In genomic region chrX:96162571-96162970, GRCm38 (mm10) we compare ENCODE assay signal across 9 mouse cellular contexts.
DNase-seq lines count a peak whose midpoint lies in the region; ATAC-seq lines count a peak whose summit lies in the region.
"Had no signal": no experiment of that assay in that cellular context is flagged by ENCODE, and none has a peak within 500 bp of the region (broad histone marks: within the 10 kb centered on the region; RNA-seq: fewer than 3 reads in every experiment).

No protein-coding gene starts in this region.

- no peak overlapping the region for H3K4me2 ChIP-seq in limb, embryonic 11.5 days (ENCODE audit: low read depth, severe bottlenecking)
- H3K4me2 ChIP-seq: lung, embryonic 15.5 days had no signal

- no peak overlapping the region for H3K4me3 ChIP-seq in limb, embryonic 11.5 days (ENCODE audit: low read depth, low read length)
- no peak overlapping the region for H3K4me3 ChIP-seq in limb, embryonic 10.5 days
- H3K4me3 ChIP-seq: lung, embryonic 15.5 days had no signal

- no peaks in the 10 kb centered on the region for H3K4me1 ChIP-seq in limb, embryonic 11.5 days (ENCODE audit: control insufficient read depth, insufficient read depth, low read length)
- no peaks in the 10 kb centered on the region for H3K4me1 ChIP-seq in limb, embryonic 10.5 days
- H3K4me1 ChIP-seq: lung, embryonic 15.5 days had no signal

- no peaks in the 10 kb centered on the region for H3K27me3 ChIP-seq in limb, embryonic 11.5 days (ENCODE audit: control insufficient read depth, insufficient read depth, low read length)
- H3K27me3 ChIP-seq in limb, embryonic 10.5 days (ENCODE audit: low read depth, poor library complexity, severe bottlenecking) = peaks cover 14% of the 10 kb centered on the region; the same call in 1 of the 2 replicates
- H3K27me3 ChIP-seq: lung, embryonic 15.5 days had no signal

- H3K27ac ChIP-seq in limb, embryonic 11.5 days (replicated peaks; ENCODE audit: low read depth, low read length) = no peak overlapping the region
- H3K27ac ChIP-seq in limb, embryonic 10.5 days = no peak overlapping the region
- H3K27ac ChIP-seq: lung, embryonic 15.5 days had no signal

- DNase-seq in adrenal gland, postnatal 14 days = peak; percentile 12
- no peak for DNase-seq in adrenal gland, postnatal 25 days
- DNase-seq in limb, embryonic 11.5 days (ENCODE audit: low spot score) = peak; percentile 21
- DNase-seq in limb, embryonic 10.5 days (ENCODE audit: low spot score) = no peak
- peak; percentile 39 for DNase-seq in embryo, embryonic 10.5 days (ENCODE audit: low spot score)
- DNase-seq in lung, postnatal 36 days = peak; percentile 67
- no peak for DNase-seq in yolk sac, embryonic 10.5 days (ENCODE audit: low spot score)
- no peak for DNase-seq in layer of hippocampus, postnatal 14 days (ENCODE audit: low spot score in 2 of 2)

- H3K9me3 ChIP-seq in limb, embryonic 11.5 days (ENCODE audit: control insufficient read depth, low read length) = no peaks in the 10 kb centered on the region
- H3K9me3 ChIP-seq in limb, embryonic 10.5 days (replicated peaks) = no peaks in the 10 kb centered on the region
- H3K9me3 ChIP-seq: lung, embryonic 15.5 days had no signal

- no peak for ATAC-seq in limb, embryonic 11.5 days (ENCODE audit: insufficient number of reproducible peaks, low FRiP score, low TSS enrichment, low read depth)

- no peak overlapping the region for H3K9ac ChIP-seq in limb, embryonic 11.5 days (ENCODE audit: low read length)
- H3K9ac ChIP-seq: lung, embryonic 15.5 days had no signal

- no peaks in the 10 kb centered on the region for H3K36me3 ChIP-seq in limb, embryonic 11.5 days (ENCODE audit: control insufficient read depth, insufficient read depth, low read length)
- H3K36me3 ChIP-seq in limb, embryonic 10.5 days = peaks cover 34% of the 10 kb centered on the region

- 97% methylated on average over 2 of the region's 2 CpGs for WGBS in limb, embryonic 11.5 days
- WGBS in limb, embryonic 10.5 days = 76% methylated on average over 2 of the region's 2 CpGs

Comparison
In these comparisons a context has a peak if more than half of its experiments do, and no peak if none do; other contexts are left out.
1. DNase-seq: peak in adrenal gland, postnatal 14 days (single experiment), limb, embryonic 11.5 days (single experiment), embryo, embryonic 10.5 days (single experiment) and lung, postnatal 36 days (single experiment); none in adrenal gland, postnatal 25 days (single experiment), limb, embryonic 10.5 days (single experiment), yolk sac, embryonic 10.5 days (single experiment) and layer of hippocampus, postnatal 14 days (0 of 2).